Mouse (Mus musculus) thymus, postnatal 4 days (tissue): Measurements from ENCODE around the gene Svbp.
A peak's percentile ranks its signal among the peaks of the same experiment; 100 is the strongest.

ENCODE experiments used
- DNase-seq: peaks from one replicate; pipeline ENCODE4 v3.0.0; 2021

Gene Svbp

DNA sequence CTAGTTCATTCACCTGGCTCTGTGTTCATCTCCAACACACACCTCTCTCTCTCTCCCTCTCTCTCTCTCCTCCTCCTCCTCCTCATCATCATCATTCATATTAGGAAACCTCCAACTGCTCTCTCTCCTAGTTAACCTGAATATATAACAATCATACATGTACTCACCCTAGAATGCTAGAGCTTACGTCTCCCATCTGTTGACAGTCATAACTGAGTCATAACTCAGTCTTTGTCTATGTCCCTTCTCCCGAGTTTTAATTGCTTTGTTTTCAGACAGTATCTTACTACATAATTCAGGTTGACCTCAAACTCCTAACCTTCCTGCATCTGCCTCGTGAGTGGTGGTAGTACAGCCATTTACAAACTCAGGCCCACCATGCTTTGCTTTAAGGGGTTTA is 3.8 kb upstream of the Svbp start:
- DNase-seq = no peak

DNA sequence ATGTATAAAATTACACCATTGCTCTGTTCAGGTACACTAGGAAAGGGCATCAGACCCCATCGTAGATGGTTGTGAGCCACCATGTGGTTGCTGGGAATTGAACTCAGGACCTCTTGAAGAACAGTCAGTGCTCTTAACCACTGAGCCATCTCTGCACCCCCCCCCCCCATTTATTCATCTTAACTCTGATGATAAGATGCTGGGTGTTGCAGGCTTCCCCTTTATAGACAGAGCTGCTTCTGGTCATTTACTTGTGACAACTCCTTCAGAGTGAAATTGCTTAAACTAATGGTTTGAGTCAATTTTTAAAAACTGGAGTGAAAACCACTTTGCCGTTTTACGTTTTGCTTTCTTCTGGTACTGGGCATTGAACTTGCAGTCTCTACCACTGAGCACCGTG is 2.3 kb upstream of the Svbp start:
- DNase-seq = no peak

DNA sequence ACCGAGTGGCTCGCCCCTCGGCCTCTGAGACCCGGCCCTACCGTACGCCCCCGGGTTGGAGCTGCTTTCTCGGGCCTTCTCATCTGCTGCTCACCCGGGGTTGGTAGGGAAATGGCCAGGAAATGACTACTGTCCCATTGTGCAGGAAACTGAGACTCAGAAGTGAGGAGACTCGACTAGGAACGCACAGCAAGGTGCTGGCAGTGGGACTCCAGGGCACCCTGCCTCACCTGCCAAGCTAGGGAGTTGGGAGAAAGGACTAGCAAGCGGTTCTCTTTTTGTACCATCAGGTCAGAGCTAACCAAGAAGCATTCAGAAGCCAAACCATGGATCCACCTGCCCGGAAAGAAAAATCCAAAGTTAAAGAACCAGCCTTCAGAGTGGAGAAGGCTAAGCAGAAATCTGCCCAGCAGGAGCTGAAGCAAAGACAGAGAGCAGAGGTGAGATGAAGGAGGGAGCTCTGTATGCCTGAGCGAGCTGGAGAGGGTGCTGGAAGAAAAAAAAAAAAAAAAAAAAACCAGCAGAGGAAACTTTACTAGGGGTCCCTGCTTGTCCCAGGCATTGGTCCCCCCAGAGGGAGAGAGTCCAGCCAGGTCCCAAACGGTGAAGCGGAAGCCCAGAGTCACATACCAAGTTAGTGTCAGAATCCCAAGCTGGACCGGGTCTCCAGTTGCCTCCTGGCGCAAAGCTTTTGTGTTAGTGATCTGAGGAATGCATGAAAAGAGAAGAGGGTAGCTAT is 645 bp downstream of the Svbp start:
- no peak for DNase-seq

DNA sequence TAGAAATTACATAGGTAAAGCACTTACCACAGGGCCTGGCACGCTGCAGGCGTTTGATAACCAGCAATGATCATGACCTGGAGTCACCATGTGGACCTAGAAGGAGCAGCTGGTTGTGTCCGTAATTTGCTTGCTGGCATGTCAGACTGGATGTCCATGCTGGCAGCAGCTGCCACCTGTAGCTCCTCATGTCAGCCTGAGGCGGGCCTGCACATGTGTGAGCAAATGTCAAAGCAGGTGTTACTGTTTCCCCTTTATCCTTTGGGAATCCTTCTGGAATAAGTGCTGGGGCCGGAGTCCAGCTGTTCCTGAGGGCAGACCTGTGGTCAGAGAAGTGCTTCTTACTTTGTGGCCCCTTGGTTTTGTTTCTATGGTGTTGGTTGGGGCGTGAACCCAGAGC is 3.0 kb downstream of the Svbp start:
- no peak for DNase-seq

DNA sequence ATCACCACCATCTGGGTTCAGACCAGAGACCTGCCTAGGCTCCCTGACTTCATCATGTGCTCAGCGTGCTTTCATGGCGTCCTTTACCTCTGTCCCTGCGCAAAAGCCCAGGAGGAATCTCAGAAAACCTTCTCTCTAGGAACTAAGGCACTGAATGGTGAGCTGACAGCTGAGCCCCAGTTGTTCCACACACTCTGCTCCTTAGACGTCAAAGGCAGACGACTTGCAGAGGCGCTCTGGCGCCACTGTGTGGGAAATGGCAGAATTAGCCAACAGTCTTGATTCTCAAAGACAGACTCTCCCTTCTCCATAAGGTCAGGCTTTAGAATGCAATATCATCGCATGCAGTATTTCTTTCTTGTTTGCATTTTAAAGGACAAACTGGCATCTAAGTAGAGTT is 9.6 kb downstream of the Svbp start:
- peak; percentile 82 for DNase-seq

DNA sequence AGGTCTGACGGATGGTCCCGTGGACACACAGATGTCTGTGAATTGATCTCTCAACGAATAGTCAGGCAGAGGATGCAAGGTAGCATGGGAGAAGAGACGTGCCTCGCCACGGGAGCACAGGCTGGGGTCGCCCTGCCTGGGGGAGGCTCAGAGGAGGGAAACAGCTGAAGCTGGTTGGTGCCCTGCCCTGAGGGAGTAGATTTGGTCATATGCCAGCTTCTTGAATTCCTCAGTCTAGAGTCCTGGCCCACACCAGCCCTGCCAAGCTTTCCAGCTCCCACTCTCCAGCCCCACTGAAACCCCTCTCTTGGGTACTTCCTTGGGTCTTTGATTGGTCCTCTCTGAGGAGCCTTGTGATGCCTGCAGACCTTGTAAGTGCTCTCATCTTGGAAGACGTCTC is 21.6 kb downstream of the Svbp start:
- no peak for DNase-seq

DNA sequence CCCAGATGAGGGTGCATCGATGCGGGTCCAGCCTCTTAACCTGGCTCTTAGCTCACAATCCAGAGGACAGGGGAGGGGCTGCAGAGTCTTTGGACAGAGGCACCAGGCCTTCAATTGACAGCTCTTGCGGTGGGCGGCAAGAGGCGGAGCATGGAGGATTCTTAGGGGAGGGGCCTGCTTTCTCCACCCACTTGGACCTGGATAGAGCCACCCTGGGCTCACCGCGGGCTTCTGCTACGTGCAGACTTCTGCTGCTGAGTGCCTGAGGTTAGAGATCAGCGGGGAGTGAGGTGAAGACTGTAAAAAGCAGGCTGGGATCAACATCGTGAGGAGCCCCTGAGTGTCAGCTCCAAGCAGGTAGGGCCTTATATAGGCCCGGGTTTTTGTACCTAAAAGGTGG is 23.1 kb downstream of the Svbp start, which contains the start of gene Tmem269:
Tmem269 (minus strand) TSS at position 49 of the 400 bp plus-strand sequence.
- DNase-seq = peak; percentile 23

DNA sequence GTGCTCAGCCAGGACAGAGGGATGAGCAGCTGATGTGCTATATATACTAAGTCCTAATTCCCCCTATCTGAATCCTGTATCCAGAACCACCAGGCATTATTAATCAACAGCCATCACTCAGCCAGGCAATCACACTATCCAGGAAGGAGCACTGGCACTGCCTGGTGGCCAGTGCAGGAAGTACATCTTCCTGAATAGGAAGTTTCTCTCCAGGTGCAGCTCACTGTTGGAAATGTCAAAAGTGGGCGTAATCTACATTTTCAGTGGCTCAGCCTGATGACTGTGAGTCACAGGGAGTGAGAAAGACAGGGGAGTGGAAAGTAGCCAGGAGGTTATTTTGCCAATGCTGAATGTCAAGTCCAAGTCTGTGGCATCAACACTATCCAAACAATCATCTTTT is 28.6 kb downstream of the Svbp start:
- DNase-seq = peak; percentile 53

DNA sequence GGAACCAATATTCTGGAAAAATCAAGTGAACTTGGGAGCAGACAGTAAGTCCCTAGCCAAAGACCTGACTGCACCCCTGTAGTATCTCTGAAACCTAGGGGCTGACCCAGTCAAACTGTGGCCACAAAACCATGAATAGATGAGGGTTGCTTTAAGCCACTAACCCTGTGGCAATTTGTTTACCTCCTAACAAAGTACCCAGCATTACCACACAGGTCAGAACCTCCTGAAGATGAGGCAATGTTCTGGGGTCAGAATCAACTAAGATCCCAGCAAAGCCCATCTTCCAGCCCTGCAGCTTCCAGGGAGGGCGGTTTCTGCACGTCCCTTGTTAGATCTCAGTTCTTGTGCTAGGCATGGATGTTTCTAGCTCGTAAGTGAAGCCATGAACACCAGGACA is 29.4 kb downstream of the Svbp start:
- DNase-seq = no peak

DNA sequence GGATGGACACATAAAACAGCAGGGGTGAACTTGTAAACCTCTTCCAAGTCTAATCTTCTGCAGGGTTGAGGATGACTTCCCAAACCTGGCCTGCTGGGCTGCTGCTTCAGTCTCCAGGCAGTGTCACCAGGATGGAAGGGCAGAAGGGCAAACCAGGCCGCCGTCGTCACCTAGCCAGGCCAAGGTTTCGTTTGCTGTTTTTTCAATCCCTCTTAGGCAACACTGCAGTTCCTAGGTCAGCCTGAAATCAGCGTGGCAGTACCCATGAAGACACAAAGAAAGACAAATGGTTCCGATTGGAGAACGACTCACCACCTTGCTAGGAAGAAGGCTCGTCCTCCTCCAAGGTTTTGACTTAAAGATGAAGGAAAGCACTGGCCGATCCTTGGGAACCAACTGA is 30.6 kb downstream of the Svbp start:
- DNase-seq = no peak

DNA sequence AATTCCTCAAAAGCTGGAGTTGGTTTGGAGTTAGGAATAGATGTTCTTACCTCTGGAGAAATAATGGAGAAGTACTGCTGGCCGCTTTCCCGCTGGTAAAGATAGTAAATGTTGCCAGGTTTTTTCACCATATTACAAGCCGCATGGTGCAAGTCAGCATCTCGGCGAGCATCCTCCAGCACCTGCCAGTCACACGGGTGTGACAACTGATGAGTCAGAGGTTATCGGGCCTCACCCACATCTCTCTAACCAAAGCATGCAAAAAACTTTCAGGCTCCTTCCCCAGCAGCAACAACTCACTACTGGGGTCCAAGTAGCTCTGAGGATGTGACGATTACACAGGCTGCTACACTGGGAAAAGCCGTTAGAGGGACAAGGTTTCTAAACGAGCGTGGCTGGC is 31.6 kb downstream of the Svbp start:
- no peak for DNase-seq

DNA sequence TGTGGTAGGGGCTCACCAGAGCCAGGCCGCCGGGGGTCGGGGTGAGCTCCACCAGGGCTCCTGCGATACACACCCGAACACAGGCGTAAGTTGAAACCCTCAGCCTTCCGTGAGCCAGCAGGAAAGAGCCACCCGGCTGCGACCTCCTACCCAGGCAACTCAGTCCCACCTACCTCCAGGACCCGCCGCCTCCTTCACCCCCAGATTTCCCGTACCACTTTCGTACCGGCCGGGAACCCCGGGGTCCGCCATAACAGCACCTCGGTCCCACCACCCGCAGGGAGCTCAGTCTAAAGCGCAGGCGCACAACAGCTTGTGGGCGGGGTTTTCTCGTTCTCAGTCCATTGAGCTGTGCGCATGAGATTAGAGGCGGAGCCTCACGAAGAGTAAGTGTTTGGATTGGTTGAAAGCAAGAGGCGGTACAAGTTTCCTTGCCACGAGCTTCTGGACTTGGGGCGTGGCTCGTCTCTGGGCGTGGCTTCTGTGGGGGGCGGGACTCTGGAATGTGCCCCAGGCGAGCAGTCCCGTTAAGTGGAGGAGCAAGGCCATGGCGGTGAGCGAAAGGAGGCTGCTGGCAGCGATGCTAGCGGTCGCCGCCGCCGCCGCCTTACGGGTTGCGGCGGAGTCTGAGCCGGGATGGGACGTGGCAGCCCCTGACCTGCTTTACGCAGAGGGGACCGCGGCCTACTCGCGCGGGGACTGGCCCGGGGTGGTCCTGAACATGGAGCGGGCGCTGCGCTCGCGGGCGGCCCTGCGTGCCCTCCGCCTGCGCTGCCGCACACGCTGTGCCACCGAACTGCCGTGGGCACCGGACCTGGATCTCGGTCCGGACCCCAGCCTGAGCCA is 37.5 kb downstream of the Svbp start, which contains the start of the genes AU022252 and P3h1:
AU022252 (minus strand) TSS at position 303 of the 846 bp plus-strand sequence.
P3h1 (plus strand) TSS at position 506 of the 846 bp plus-strand sequence.
- peak; percentile 99 for DNase-seq

DNA sequence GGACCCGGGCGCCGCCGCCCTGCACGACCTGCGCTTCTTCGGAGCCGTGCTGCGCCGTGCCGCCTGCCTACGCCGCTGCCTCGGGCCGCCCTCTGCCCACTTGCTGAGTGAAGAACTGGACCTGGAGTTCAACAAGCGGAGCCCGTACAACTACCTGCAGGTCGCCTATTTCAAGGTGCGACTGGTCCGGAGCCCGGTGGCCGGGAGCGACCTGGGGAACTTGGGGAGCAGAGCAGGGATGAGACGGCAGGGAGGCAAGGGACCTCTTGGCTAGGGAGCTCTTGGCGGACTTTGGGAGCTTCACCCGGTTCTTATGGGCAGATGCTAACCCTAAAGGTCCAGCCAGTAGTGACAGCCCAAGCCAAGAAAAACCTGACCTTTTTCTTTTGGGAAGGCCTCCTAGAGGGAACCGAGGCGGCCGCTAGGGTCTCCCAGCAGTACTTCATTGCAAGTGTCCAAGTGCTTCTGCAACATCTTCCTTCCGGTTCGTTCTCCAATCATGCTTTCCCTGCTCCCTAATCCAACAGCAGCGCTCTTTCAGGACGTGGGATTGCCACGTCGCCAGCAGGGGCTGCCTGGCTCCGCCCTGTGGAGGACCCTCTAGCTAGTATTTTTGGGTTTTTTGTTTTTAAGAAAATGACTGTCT is 38.3 kb downstream of the Svbp start:
- no peak for DNase-seq

DNA sequence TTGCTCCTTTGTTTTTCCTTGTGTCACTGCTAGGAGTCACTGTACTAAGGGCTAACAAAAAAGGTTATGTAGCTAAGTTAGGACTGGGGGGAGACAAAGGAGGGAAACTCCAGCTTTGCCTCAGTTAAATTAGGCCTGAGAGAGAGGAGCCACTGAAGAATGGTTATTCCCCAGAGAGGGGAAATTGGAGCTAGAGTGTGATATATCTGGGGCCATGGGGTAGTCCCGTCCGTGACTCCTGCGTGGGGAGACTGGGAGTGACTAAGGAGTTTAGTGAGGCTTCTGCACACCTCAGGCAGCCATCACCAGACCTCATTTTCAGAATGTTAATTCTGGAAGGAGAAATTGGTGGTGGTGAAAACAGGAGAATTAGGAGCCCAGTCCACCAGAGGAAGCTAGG is 39.2 kb downstream of the Svbp start:
- DNase-seq = no peak

DNA sequence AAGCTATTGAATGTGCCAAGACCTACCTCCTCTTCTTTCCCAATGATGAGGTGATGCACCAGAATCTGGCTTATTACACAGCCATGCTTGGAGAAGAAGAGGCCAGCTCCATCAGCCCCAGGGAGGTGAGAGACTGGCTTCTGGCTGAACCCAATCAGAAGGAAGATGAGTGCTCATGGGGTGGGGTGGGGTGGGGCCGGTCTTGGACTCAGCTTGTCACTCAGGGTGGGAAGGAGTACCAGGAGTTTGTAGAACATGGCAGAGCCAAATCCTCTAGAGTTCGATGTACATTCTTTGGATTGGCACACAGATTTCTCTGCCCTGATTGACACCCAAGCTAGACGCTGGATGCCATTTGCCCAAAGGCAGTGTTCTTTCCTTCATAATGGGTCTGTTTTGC is 43.6 kb downstream of the Svbp start:
- no peak for DNase-seq

DNA sequence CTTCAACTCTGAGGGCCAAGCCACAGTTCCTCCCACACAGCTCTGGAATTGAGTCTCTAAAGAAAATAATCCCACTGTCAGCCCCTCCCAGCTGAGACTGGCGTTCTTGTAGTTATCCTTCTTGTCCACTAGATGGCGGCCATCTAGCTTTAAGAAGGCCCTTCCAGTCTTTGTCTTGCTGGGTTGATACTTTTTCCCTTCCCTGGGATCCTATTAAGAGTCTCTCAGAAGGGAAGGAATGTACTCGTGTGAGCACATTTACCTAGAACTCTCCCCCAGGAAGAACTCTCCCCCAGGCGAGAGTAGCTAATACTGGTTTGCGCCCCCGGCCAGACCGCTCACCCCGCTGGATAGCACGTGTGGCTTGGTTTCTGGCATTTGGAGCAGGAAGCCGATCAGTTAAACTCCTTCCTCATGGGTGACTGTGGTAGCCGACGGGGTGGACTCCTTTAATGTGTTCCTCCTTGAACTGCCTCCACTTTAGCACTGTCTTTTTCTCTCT is 44.1 kb downstream of the Svbp start:
- peak; percentile 41 for DNase-seq

DNA sequence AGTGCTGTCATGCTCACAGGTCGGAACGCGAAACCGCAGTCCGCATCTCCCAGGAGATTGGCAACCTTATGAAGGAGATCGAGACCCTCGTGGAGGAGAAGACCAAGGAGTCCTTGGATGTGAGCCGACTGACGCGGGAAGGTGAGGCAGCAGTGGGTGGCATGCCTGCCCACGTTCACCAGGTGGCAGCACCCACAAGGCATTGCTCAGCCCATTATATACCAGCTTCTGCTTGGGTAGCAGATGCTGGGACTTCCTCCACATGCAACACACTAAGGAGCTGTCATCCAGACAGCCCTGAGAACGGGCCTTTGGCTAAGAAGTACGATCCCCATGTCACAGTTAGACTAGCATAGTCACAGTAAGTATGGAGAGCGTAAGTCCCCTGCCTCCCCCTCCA is 46.6 kb downstream of the Svbp start:
- peak; percentile 79 for DNase-seq

DNA sequence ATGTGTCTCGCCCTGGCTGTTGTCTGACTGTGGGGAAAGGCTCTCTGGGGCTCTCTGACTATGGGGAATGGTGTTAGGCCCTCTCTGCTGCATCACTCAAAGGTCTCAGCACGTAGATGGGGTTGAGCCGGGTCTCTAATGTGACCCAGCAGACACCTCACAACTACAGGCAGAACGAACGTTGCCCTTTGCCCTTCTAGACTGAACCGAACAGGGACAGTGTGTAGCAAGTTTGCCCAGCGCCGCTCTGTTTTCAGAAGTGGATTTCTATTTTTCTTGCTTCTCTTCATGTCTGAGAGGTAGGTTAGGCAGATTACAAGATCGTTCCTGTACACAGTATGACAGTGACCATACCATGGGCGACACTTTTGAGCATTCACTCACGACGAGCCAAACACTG is 47.5 kb downstream of the Svbp start:
- DNase-seq = no peak

DNA sequence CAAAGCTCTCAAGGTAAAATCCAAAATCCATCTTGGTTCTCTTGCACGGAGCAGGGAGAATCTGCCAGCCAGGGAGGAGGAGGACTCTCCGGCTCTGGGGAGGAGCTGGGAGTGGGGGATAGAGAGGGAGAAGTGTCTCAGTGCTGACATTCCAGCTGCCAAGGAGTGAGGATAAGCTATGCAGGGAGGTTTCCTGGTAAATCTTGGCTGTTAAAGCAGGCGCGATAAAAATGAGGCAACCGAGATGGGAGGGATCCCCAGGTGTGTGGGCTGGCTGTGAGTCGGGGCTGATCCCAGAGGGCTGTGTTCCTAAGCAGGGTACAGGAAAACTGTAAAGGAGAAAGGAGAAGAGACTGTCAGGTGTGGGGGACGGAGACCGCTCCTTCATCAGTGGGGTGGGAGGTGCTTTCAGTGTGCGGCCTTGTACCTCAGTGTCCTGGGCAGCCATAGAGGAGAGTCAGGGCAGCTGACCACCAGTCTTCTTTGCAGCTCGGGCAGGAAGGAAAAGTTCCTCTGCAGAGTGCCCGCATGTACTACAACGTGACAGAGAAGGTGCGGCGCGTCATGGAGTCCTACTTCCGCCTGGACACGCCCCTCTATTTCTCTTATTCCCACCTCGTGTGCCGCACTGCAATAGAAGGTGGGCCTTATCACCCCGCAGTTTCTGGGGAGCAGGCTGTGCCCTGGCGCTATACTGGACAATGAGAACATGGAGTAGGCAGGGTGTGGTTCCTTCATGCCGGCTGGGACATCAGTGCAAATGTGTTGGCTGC is 49.5 kb downstream of the Svbp start:
- DNase-seq = no peak

DNA sequence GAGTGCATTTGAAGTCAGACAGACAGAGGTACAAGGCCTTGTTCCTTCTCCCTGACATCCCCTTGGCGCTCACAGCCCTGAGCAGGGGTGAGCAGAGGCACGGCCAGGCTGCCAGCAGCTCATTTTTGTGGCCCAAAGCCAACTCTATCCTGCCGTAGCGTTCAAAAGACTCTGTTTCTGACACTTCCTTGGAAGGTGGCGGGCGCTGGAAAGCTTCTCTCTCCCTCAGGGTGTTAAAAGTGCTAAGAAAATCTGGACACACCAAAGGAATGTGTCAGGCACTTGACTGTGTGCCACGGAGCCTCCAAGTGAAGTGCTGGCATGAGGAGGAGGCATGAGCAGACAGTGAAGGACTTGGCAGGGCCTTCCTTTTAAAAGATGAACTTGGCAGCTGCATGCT is 50.5 kb downstream of the Svbp start:
- DNase-seq = no peak

DNA sequence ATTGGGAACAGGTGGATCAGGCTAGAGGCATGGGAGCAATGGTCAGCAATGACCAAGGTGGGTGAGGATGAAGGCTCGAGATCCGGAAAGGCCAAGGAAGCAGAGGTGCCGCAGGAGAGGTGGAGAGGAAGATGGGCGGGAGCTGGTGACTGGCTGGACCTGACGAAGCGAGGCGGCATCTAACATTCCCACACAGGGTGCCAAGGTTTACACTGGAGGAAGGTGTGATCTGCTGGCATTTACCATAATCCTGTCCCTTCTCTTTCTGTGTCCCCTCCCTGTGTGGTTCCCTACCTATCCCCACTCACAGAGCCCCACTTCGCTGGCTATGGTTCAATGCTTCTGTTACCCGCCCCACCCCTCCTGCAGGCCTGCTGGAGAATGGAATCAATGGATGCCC is 50.9 kb downstream of the Svbp start:
- no peak for DNase-seq

DNA sequence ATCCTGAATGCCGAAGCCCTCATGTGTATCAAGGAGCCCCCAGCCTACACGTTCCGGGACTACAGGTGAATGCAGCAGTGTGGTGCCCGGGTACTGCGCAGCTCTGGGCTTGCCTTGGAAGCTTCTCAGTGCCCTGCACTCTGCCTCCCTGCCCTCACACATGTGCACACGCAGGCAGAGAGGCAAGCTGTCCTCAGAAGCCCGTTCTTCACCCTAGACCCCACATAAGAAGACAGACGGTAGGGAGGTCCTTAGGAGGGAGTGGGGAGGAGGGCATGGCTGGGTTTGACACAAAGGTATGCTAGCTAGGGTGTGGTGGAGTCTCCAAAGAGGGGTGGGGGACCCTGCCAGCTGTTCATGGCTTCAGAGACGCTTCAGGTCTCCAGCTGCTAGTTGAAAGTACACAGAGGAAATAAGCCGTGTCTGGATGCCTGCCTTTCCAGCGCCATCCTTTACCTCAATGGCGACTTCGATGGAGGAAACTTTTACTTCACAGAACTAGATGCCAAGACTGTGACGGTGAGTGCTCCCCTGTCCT is 51.7 kb downstream of the Svbp start:
- DNase-seq = peak; percentile 55
